Mouse (Mus musculus) embryo, embryonic 9.5 days (tissue): ENCODE measurements around the gene Fam129b.
A peak's percentile ranks its signal among the peaks of the same experiment; 100 is the strongest.

Experiments used
- DNase-seq: peaks from one replicate; pipeline ENCODE4 v3.0.0-alpha.2; 2017; ENCODE audit errors: extremely low spot score

Fam129b gene

DNA sequence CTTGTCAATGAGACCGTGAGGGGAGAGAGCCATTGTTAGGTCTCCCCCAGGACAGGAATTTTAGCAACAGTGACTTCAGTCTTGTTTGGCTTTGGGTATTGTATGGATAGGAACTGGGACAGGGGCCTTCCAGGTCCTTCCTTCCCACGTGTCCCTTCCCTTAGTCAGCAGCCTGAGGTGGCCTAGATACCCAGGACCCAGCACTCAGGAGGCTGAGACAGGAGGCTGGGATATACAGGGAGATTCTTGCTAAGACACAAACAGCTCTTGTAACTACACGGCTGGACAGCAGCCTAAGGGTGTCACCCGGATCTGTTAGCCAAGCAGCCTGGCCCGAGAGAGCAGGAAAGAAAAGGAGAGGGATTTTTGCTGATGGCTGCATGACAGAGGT lies 16.3 kb upstream of the Fam129b start:
- no peak for DNase-seq

DNA sequence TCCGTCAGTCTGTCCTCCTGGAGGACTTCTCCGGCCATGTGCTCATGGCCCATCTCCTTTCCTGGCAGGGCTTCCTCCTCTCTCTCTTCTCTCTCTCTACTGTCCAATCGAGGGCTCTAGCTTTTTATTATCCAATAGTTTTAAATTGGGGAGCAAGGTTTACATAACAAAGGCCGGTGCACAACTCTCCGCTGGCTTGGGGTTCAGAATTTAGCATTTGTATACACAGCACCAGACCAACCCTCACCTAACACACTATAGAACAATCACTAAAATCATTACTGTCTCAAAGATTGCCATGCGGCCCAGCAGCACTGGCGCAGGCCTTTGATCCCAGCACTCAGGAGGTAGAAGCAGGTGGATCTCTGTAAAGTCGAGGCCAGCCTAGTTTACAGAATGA lies 15.1 kb upstream of the Fam129b start:
- DNase-seq = no peak

DNA sequence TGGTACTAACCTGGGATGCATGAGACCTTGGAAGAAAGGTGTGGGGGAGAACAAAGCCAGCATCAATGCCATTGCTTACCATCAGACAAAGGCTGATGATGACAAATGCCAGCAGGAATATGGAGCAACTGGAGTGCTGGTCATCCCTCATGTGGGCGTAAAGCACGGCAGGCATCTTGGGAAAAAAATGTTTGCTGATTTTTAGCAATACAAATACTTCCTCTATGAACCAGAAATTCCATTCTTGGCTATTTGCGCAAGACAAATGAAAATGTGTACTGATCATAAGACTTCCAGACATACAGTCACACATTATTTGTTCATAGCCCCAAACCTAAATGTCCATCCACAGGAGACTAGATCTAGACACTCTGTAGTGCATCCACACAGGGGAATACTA lies 12.6 kb upstream of the Fam129b start:
- DNase-seq = no peak

DNA sequence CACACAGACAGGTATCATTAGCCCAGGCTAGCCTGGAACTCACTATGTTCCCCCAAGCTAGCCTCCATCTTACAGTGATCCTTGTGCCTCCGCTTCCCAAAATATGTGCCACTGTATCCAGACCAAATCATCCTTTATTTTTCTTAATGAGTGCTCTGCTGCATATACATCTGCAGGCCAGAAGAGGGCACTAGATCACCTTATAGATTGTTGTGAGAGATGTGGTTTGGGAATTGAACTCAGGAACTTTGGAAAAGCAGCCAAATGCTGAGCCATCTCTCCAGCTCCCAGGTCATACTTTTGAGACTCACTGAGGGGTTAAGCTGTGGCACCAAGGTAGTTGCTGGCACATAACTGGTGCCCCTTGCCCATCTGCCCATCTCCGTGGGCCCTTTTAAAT lies 11.2 kb upstream of the Fam129b start:
- peak; percentile 32 for DNase-seq

DNA sequence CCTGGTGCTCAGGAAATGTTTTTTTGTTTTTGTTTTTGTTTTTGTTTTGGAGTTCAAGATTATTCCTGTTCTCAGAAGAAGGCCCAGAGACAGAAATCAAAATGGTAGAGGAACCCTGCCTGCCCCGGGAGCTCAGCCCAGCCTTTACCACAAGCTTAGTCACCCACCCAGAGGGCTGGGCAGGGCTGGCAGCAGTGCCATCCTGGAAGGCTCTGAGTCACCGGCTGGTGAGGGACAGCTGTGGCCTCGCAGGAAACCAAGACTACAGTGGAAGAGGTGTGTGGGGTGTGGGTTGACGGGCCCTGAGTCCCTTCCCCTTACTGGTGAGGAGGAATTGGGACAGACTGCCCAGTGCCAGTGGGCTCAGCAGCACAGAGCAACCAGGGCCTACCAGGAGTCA lies 8.6 kb upstream of the Fam129b start:
- DNase-seq = no peak

DNA sequence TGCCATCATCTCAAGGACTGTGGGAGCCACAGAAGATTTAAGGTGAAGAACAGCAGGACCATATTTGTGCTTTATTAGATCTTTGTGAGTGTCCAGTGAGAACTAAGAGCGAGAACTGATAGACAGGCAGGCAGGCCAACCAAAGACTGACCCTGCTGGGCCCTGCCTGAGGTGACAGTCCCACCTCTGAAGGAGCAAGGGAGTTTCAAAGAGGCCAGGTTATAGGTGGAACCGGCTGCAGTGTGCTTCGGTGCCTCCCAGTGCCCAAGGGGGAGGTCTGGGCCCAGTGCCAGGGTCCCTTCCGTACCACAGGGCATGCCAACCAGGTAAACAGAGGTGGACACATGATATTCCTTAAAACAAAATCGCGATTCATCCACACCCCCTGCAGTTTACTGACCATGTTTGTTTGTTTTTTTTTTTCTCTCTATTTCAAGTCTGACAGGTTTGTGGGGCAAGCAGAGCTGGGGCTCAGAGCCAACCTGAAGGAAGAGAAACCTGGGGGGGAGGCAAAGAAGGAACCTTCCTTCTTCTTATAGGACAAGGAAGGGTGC lies 6.1 kb upstream of the Fam129b start:
- DNase-seq = no peak

DNA sequence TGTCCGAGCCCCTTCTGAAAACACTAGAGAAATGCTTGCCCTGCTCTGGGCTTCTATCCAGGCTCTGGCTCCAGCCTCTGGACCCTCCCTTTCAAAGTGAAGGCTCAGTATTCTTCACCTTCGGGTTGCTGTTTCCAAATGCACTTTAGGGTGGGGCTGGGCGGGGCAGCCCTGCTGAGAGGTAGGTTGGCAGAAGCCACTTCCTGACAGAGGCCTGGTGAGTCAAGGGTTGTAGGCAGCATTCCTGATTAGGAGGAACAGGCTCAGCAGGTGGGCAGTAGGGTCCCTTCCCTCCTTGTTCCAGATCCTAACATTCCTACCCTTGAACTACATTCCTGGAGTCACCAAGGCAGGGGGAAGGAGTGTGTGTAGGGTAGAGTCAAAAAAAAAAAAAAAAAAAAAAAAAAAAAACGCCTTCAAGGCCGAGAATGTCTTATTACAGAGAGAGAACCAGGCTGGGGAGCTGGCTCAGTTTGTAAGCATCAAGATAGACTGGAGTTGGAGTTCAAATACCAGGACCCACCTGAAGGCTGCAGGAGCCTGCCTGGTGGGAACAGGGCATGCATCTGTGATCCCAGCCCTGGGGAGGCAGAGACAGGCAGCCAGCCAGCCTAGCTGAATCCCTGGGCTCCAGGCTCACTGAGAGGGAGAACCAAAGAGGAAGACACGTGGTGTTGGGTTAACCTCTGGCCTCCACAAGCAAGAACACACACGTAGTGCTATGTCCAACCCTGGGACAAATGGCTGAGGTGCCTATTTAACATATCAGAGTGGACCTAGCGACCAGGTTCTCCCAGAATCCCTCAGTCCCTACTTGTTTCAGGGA lies 5.4 kb upstream of the Fam129b start:
- DNase-seq = no peak

DNA sequence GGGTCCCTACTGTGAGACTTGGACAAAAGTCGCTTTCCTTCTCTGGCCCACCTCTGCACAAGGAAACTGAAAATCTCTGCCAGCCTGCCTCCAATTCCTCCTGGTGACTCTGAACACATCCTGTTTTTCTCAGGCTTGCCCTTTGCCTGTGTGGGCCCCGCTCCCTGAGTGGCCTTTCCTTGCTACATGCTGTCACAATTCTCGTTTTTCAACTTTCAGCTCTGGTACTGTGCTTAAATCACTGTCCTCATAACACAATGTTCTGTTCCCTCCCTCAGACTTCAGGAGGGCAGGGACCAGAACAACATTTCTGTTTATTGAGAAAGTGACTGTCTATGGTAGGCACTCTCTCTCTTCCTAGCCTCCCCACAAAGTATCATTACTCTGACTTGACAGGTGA lies 1.8 kb upstream of the Fam129b start:
- no peak for DNase-seq

DNA sequence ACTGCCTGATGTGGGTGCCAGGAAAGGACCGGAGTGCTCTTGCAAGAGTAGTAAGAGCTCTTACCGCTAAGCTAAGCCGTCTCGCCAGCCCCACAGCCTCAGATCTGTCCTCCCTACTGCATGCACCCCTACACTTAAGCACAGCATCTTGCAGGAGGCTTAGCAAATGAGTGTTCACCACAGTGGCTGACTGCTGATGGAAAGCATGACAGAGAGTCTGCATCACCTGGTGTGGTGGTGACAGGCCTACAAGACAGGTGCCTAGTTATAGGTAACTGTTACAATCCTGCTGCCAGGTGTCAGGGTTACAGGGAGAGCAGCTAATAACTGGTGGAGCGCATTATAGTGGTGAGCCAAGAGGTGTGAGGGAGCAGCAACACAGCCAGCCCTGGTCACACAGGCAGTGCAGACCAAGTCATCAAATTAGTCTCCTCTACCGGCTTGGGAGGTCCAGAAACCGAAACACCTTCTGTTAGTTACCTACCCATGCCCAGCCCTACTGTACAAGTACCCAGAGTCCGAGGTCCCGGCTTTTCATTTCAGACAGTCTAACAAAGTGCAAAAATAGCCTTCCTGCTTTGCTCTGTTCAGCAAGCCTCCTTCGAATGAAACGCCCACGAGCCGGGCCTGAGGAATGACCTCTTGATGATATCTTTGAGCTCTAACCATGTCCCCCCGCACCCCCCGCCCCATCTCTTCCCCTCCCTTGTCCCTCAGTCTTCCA lies 801 bp upstream of the Fam129b start:
- DNase-seq = no peak

DNA sequence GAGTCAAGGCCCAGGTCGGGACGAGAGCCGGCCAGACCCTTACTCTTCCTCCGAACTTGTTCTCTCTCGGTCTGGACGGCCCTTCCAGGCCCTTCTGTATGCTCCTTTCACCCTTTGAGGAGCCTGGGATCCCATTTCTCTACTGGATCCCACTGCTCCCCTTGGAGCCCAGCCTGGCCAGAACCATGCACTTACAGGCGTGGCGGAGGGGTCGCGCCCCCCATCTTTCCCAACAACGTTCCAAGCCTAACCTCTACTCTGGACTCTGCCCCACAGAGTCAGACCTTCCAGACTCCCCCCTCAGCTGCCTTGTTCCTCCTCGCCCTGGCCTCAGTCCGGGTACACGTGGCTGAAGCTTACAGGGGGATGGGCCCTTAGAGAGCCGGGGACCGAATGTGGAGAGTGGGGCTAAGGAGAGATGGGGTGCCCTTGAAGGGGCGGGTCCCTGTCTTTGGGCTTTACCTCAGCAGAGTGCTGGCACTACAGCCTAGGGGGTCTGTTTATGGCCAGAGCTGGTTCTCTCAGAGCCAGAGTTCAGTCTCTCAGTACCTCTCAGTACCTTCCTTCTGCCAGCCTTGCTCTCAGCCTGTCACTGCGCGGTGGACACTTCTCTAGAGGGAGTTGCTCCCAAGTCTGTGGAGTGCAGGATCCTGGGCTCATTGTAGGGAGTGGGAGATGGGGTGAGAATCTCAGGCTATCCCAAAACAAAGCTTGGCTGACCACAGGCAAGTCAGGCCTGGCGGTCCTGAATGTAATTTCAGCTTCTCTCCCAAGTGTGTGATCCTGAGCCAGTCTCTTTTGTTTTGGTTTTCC lies 782 bp downstream of the Fam129b start:
- peak; percentile 43 for DNase-seq

DNA sequence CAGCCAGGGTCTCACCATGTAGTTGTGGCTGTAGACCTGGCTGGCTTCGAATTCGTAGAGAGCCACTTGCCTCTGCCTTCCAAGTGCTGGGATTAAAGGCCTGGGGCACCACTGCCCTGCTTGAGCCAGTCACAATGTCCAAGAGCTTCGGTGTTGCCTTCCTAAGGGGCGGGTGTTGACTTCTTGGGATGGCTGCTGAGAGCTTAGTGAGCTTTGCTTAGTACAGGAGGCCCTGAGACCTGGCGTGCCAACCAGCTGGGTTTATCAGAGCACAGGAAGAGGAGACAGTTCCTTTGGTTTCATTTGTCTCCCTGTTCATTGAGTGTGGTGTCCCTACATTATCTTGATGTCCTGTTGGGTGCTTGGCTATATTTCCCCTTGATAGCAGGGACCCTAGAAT lies 1.4 kb downstream of the Fam129b start:
- no peak for DNase-seq

DNA sequence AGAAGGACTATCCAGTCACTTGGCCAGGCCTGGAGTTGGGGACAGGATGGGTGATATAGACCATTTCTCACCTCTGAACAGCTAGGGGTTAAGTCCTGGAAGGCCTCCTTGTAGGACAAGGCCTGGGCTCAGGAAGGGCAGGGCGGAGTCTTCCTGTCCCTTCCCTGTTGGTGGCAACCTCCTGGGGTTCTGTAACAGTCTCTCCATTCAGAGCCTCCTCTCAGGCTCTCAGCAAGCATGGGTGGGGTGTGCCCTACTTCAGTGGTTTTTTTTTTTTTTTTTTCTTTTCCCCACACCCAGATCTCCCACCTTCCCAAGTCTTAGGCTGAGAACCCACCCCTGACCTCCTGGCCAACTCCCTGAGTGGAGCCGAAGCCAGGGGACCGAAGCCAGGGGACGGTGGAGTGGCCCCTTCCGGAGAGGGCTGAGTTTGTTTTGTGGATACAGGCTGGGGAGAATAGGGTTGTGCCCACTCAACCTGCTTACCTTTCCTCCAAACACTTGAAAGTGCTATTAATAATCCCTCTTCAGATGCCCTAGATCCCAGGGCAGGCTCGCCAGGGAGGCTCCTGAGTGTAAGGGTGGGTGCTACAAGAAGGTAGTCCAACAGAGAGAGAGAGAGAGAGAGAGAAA lies 2.0 kb downstream of the Fam129b start:
- no peak for DNase-seq

DNA sequence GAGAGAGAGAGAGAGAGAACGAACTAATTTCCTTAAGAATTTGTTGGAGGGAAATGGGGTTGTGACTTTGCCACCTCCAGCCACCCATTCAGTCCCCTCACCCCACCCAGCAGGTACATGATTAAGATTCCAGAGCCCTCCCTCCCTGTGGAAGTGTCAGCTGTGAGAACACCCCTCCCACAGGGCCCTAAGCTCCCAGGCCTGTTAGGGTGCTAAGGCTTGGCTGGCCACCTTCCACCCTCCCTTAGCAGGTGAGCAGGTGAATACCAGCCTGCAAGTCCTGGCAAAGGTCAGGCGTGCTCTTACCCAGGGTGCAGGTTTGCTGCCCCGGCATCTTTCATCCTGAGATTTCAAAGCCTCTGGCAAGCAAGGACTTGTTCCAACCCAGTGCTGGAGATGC lies 2.5 kb downstream of the Fam129b start:
- DNase-seq = no peak

DNA sequence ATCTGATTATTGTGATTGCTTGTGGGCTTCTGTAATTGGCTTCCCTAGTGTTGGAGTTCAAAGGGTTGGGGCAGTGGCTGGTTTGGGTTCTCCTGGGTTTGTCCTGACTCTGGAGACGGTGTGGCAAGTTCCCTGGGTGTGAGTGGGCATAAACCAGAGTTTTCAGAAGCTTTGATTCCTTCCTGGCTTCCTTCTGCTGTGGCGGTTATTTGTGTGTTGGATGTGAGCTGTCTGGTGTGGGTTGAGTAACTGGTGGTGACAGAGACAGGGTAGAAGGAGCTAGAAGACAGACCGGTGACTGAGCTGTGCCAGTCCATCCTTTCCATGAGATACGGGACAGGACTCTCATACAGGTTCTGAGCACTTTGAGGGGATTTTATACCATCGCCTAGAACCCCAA lies 3.7 kb downstream of the Fam129b start:
- no peak for DNase-seq

DNA sequence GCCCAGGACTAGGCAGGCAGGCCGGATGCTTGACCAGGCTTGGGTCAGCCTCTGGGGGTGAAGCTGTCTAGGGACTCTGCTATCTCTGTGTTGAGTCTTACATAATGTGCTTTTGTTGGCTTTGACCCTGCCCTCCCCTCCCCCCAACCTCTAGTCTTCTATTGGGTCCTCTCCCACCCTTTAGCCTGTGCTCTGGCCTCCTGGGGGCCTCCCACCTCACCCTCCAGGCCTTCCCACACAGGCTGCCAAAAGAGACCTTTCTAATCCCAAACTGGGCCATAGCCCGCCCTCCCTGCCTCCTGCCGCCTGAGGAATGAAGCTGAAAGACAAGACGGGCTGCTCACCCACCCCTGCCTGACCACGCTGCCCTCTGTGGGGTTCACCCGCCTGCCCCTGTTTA lies 5.1 kb downstream of the Fam129b start:
- DNase-seq = peak; percentile 40

DNA sequence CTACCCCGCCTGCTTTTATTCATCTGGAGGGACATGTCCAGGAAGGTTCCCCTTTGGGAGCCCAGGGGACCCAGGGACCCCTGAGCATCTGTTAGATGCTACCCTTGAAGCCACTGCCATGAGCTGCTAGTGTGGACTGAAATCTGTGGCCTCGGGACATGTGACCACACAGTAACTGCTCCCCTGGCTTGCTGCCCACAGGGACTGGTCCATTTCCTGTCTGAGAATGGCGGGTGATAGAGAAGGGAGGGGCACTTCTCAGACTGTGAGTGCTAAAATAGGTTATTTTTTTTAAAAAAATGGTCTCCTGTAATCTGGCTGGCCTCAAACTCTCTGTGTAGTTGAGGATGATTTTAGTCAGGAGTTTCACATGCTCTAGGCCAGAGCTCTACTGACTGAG lies 5.8 kb downstream of the Fam129b start:
- DNase-seq = no peak

DNA sequence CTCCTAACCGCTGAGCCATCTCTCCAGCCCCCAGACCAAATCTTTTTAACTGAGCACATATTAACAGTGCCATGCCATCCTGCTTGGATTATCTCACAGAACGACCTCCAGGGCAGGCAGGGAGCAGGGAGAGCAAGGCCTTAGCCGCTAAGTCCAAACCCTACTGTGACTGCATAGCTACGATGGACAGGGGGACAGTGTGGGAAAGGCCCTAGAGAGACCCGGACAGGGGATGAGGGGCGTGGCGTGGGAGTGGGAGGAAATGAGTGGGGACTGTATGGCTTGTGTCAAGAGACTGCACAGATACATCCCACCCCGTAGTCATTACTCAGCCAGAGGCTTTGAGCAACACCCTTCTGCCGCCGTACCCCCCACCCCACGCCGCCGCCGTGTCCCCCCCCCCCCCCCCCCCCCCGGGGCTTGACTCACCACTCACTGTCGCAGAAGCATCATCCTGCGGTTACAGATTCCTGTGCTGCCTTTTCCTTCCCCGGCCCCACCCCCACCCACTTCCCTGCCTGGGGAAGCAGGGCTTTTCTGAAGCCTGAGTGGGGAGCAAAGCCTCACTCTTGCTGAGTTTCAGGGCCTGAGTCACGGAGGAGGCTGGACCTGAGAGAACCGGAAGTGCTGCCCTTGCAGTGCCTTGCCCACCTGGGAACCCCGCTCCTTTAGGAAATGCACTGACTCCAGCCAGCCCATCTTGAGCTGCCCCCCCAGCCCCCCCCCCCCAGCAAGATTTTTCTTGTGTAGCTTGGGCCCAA lies 6.5 kb downstream of the Fam129b start:
- no peak for DNase-seq

DNA sequence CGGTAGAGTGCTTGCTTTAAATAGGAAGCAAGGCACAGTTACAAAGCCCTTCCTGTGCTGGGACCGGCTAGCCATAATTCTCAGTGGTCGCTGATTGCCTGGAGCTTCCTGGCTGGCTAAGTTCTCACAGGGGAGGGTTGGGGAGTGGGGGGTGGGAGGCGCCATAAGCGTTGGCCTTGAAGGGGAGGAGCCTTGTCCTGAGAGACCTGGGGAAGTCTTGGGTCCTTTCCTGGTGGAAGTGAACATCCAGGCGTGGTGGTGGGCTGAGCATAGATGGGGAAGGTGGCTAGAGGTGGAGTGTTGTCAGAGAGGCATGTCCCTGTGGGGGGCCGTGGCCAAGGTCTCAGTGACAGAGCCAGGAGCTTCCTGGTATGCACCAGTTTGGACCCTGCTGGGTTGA lies 8.8 kb downstream of the Fam129b start:
- DNase-seq = peak; percentile 33

DNA sequence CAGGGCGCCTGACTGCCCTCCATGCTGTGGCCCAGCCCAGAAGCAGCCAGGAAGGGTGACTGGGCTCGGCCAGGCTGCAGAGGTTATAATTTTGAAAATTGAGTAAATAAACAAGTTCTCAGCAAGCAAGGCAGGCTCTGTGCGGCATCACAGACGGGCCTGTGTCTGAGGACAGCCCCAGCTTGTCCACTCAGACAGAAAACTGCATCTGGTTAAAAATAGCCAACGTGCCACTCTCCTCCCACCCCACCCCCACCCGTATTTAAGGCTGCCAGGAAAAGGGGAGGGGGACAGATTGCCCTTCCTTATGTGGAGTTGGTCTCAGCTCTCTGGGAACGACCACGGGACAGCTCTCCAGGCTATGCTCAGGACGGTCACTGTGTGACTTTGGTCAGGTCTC lies 12.1 kb downstream of the Fam129b start:
- peak; percentile 32 for DNase-seq

DNA sequence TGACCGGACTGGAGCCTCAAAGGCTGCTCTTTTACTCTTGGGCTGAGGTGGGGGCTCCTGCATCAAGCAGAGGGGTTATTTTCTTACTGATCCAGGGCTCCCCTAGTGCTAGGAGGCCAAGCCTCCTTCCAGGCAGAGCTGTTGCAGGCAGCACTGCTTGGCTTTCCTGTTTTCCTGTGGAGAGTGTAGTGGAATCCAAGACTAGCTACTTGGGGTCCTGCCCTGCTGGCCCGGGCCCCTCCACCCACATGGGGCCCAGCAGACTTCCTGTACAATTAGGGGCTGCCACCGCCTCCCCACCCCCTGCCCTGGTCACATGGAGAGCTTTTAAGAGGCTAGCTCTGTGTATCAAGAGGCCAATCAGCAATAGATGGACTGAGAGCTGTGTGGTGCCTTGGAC lies 12.6 kb downstream of the Fam129b start:
- no peak for DNase-seq

DNA sequence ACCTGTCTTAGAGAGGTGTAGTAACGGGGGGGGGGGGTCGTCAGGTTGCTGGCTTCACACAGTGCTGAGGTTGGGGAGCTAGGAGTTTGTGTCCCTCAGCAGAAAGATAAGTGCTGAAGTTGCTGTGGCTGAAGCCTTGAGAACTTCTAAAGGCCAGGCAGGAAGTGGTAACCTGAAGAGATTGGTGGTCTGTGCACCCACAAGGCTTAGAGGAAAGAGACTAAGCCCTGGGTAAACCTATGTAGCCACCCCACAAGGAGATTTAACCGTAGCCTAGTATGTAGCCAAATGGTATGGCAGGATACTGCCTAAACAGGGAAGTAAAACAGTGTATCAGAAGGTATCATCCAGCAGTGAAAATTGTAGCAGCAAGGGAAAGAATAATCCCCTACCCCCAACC lies 14.4 kb downstream of the Fam129b start:
- DNase-seq = no peak
